Mouse (Mus musculus): ENCODE results near the gene Apod. TPM values are rescaled to one million over a fixed set of nuclear protein-coding genes. Genes with fewer than 3 reads are reported as not detected.

The Apod gene
- polyA plus RNA-seq, 1 experiment from 2014 or later: 13.5 TPM

DNA sequence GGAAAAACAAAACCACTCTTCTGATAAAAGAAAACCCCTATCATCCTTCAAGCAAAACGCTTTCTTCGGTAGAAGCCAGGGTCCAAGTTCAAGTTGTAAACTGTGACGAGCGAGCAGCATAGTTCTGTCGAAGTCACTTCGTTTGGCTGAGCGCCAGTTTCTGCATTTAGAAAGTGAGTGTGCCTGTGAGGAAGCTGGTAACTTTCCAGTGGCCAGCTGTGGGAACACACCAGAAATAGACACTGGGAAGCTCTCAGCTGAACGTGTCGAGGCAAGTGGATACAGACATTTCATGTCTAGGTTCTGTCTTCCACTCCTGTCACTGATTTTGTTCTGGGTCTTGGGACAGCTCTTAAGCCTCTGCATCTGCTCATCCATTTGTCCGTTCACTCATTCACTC is 24.3 kb downstream of the Apod start:
- DNase-seq (ENCODE audit: low spot score) (peak; percentile 29), ATAC-seq (replicated peaks; ENCODE audit: insufficient number of reproducible peaks, low FRiP score, low TSS enrichment, low read depth) (no peak)
- WGBS: 84% methylated on average over 10 of the region's 10 CpGs
- H3K9ac ChIP-seq (replicated peaks; ENCODE audit: low read length): no peak overlapping the region
- H3K4me3 ChIP-seq (ENCODE audit: low read depth, low read length): no peak overlapping the region
- H3K4me1 ChIP-seq (ENCODE audit: control insufficient read depth, insufficient read depth, low read length): no peaks in the 10 kb centered on the region
- no peaks in the 10 kb centered on the region for H3K27me3 ChIP-seq (ENCODE audit: control insufficient read depth, insufficient read depth, low read length)
- no peak overlapping the region for H3K27ac ChIP-seq (replicated peaks; ENCODE audit: low read depth, low read length)
- no peaks in the 10 kb centered on the region for H3K36me3 ChIP-seq (replicated peaks; ENCODE audit: control insufficient read depth, insufficient read depth, low read depth, low read length)
- H3K9me3 ChIP-seq (replicated peaks; ENCODE audit: control insufficient read depth, low read length): no peaks in the 10 kb centered on the region
- no peak overlapping the region for H3K4me2 ChIP-seq (ENCODE audit: low read depth, low read length)

DNA sequence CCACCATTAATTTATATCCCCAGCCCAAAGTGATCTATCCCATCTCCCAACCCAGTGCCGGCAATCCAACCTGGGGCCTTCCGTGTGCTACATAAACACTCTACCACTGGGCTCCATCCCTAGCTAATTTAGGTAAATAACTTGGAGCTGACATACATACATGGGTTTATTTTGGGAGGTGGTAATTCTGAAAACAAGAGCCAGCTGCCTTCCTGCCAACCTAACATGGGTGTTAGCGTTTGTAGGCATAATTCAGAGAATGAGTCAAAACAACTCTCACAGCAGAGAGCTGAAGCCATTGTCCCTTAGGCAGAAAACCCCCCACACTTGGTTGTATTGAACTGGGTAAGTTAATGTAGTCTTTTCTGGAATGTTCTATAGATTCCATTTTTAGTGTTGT is 26.9 kb downstream of the Apod start:
- no peak overlapping the region for H3K27ac ChIP-seq (replicated peaks; ENCODE audit: low read depth, low read length)
- H3K4me3 ChIP-seq (ENCODE audit: low read depth, low read length): no peak overlapping the region
- no peak overlapping the region for H3K9ac ChIP-seq (replicated peaks; ENCODE audit: low read length)
- H3K4me2 ChIP-seq (ENCODE audit: low read depth, low read length): no peak overlapping the region
- WGBS: 77% methylated on average over 3 of the region's 3 CpGs
- no peaks in the 10 kb centered on the region for H3K9me3 ChIP-seq (replicated peaks; ENCODE audit: control insufficient read depth, low read length)
- H3K27me3 ChIP-seq (ENCODE audit: control insufficient read depth, insufficient read depth, low read length): no peaks in the 10 kb centered on the region
- DNase-seq (ENCODE audit: low spot score) (no peak), ATAC-seq (replicated peaks; ENCODE audit: insufficient number of reproducible peaks, low FRiP score, low TSS enrichment, low read depth) (no peak)
- no peaks in the 10 kb centered on the region for H3K4me1 ChIP-seq (ENCODE audit: control insufficient read depth, insufficient read depth, low read length)
- no peaks in the 10 kb centered on the region for H3K36me3 ChIP-seq (replicated peaks; ENCODE audit: control insufficient read depth, insufficient read depth, low read depth, low read length)

DNA sequence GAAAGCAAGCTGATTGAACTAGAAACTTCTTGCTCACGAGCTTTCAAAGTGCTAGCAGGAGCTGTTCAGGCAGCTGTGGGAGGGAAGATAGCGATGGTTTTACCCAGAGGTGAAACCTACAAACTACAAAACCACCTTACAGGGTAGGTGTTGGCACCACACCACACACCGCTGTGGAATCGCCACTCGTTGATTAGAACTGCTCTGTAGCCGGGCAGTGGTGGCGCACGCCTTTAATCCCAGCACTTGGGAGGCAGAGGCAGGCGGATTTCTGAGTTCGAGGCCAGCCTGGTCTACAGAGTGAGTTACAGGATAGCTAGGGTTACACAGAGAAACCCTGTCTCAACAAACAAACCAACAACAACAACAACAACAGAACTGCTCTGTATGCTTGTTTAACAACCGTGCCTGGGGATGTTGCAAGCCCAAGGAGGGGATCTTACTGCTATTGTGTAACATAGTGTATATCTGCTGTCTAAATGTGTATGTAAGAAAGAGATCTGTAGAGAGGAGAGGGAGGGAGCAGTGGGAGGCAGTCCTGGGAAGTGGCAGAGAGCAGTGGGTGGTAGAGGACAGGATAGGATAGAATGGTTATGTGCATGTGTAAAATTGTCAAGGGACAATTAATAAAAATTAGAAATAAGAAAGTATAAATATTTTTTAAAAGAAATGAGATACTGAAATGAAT is 27.7 kb downstream of the Apod start:
- Histone ChIP-seq H3K4me1 (ENCODE audit: control insufficient read depth, insufficient read depth, low read length) (no peaks in the 10 kb centered on the region), H3K4me3 (ENCODE audit: low read depth, low read length) (no peak overlapping the region), H3K36me3 (replicated peaks; ENCODE audit: control insufficient read depth, insufficient read depth, low read depth, low read length) (no peaks in the 10 kb centered on the region), H3K9me3 (replicated peaks; ENCODE audit: control insufficient read depth, low read length) (no peaks in the 10 kb centered on the region), H3K27me3 (ENCODE audit: control insufficient read depth, insufficient read depth, low read length) (no peaks in the 10 kb centered on the region), H3K9ac (replicated peaks; ENCODE audit: low read length) (no peak overlapping the region), H3K4me2 (ENCODE audit: low read depth, low read length) (no peak overlapping the region), H3K27ac (replicated peaks; ENCODE audit: low read depth, low read length) (no peak overlapping the region)
- WGBS: 91% methylated on average over 11 of the region's 11 CpGs
- DNase-seq (ENCODE audit: low spot score): no peak
- no peak for ATAC-seq (replicated peaks; ENCODE audit: insufficient number of reproducible peaks, low FRiP score, low TSS enrichment, low read depth)

DNA sequence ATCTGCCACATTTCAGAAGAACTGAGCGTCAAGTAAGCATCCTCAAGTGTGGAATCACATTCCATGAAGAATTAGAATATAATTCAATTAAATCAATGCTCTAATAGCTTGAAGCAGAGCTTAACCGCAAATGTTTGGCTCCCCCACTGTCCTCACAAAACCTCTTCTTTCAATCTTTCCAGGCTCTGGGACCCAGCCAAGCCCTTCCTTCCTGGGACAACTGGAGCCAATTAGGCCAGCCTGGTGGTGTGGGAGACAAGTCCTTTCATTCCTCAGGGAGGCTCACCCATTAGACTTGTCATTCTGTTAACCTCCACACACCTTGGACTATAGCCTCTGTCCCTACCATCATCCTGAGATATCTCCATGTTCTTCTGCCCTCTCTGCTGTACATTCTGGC is 32.6 kb downstream of the Apod start:
- DNase-seq (ENCODE audit: low spot score) (no peak), ATAC-seq (replicated peaks; ENCODE audit: insufficient number of reproducible peaks, low FRiP score, low TSS enrichment, low read depth) (no peak)
- Histone ChIP-seq H3K36me3 (replicated peaks; ENCODE audit: control insufficient read depth, insufficient read depth, low read depth, low read length) (no peaks in the 10 kb centered on the region), H3K9ac (replicated peaks; ENCODE audit: low read length) (no peak overlapping the region), H3K9me3 (replicated peaks; ENCODE audit: control insufficient read depth, low read length) (no peaks in the 10 kb centered on the region), H3K4me2 (ENCODE audit: low read depth, low read length) (no peak overlapping the region), H3K4me3 (ENCODE audit: low read depth, low read length) (no peak overlapping the region), H3K27ac (replicated peaks; ENCODE audit: low read depth, low read length) (no peak overlapping the region), H3K4me1 (ENCODE audit: control insufficient read depth, insufficient read depth, low read length) (no peaks in the 10 kb centered on the region), H3K27me3 (ENCODE audit: control insufficient read depth, insufficient read depth, low read length) (no peaks in the 10 kb centered on the region)
- WGBS: 89% methylated on average over 2 of the region's 2 CpGs

DNA sequence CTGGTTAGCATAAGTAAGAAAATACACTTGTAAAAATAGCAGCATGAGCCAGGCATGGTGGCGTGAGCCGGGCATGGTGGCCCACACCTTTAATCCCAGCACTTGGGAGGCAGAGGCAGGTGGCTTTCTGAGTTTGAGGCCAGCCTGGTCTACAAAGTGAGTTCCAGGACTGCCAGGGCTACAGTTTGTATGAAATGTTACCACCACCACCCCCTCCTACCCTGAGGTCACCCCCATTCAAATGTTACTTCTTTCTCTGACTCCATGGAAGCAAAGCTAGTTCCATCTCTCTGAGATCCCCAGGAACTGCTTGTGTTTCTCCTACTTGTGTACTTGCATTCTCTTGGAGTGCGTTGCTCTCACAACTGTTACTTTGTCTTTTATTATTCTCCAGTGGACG is 34.4 kb downstream of the Apod start:
- no peak overlapping the region for H3K27ac ChIP-seq (replicated peaks; ENCODE audit: low read depth, low read length)
- no peak overlapping the region for H3K4me2 ChIP-seq (ENCODE audit: low read depth, low read length)
- ATAC-seq (replicated peaks; ENCODE audit: insufficient number of reproducible peaks, low FRiP score, low TSS enrichment, low read depth): no peak
- no peak overlapping the region for H3K4me3 ChIP-seq (ENCODE audit: low read depth, low read length)
- H3K27me3 ChIP-seq (ENCODE audit: control insufficient read depth, insufficient read depth, low read length): no peaks in the 10 kb centered on the region
- no peaks in the 10 kb centered on the region for H3K4me1 ChIP-seq (ENCODE audit: control insufficient read depth, insufficient read depth, low read length)
- no peaks in the 10 kb centered on the region for H3K9me3 ChIP-seq (replicated peaks; ENCODE audit: control insufficient read depth, low read length)
- H3K9ac ChIP-seq (replicated peaks; ENCODE audit: low read length): no peak overlapping the region
- H3K36me3 ChIP-seq (replicated peaks; ENCODE audit: control insufficient read depth, insufficient read depth, low read depth, low read length): no peaks in the 10 kb centered on the region
- DNase-seq (ENCODE audit: low spot score): no peak
- 86% methylated on average over 4 of the region's 4 CpGs for WGBS

DNA sequence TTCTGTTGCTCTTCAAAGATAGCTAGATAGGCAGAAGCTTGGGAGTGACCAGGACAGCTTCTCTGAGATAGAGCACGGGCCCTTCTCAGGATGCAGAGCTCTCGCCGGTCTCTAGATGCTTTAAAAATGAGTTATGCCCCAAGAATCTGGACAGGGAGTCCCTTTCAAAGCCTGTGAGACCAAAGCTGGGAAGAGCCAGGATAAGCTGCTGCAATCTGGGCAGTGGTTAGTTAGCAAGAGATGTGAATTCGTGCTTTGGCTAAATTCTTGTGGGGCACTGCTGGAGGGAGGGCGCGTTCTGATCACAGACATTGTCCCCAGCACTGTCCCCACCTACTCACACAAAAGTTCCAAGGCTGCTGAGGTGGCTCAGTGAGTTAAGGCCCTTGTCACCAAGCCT is 36.0 kb downstream of the Apod start:
- Histone ChIP-seq H3K4me3 (ENCODE audit: low read depth, low read length) (no peak overlapping the region), H3K27ac (replicated peaks; ENCODE audit: low read depth, low read length) (no peak overlapping the region), H3K4me2 (ENCODE audit: low read depth, low read length) (no peak overlapping the region), H3K4me1 (ENCODE audit: control insufficient read depth, insufficient read depth, low read length) (no peaks in the 10 kb centered on the region), H3K9ac (replicated peaks; ENCODE audit: low read length) (no peak overlapping the region), H3K9me3 (replicated peaks; ENCODE audit: control insufficient read depth, low read length) (no peaks in the 10 kb centered on the region), H3K36me3 (replicated peaks; ENCODE audit: control insufficient read depth, insufficient read depth, low read depth, low read length) (no peaks in the 10 kb centered on the region), H3K27me3 (ENCODE audit: control insufficient read depth, insufficient read depth, low read length) (no peaks in the 10 kb centered on the region)
- 79% methylated on average over 6 of the region's 6 CpGs for WGBS
- DNase-seq (ENCODE audit: low spot score) (no peak), ATAC-seq (replicated peaks; ENCODE audit: insufficient number of reproducible peaks, low FRiP score, low TSS enrichment, low read depth) (no peak)

DNA sequence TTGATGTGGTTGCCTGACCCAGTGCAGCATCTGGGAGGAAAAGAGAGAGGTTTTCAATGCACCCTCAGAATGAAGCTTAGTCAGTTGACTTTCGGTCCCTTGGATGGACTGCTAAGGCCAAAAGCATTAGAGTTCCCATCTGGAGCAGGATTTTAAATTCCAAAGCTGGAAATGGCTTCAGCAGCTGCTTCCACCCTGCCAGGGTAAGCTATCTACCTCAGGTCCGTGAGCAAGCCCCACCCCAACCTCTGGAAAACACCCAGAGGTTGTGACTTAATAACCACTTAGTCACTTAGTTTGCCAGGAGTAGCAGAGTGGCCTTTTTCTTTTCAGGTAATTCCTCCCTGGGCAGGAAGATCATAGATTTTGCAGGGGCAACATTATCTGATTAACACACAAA is 36.5 kb downstream of the Apod start:
- ATAC-seq (replicated peaks; ENCODE audit: insufficient number of reproducible peaks, low FRiP score, low TSS enrichment, low read depth) (no peak), DNase-seq (ENCODE audit: low spot score) (no peak)
- no peaks in the 10 kb centered on the region for H3K9me3 ChIP-seq (replicated peaks; ENCODE audit: control insufficient read depth, low read length)
- H3K4me1 ChIP-seq (ENCODE audit: control insufficient read depth, insufficient read depth, low read length): no peaks in the 10 kb centered on the region
- no peaks in the 10 kb centered on the region for H3K27me3 ChIP-seq (ENCODE audit: control insufficient read depth, insufficient read depth, low read length)
- H3K27ac ChIP-seq (replicated peaks; ENCODE audit: low read depth, low read length): no peak overlapping the region
- no peak overlapping the region for H3K9ac ChIP-seq (replicated peaks; ENCODE audit: low read length)
- no peak overlapping the region for H3K4me3 ChIP-seq (ENCODE audit: low read depth, low read length)
- H3K36me3 ChIP-seq (replicated peaks; ENCODE audit: control insufficient read depth, insufficient read depth, low read depth, low read length): no peaks in the 10 kb centered on the region
- 66% methylated on average over 2 of the region's 2 CpGs for WGBS
- H3K4me2 ChIP-seq (ENCODE audit: low read depth, low read length): no peak overlapping the region

DNA sequence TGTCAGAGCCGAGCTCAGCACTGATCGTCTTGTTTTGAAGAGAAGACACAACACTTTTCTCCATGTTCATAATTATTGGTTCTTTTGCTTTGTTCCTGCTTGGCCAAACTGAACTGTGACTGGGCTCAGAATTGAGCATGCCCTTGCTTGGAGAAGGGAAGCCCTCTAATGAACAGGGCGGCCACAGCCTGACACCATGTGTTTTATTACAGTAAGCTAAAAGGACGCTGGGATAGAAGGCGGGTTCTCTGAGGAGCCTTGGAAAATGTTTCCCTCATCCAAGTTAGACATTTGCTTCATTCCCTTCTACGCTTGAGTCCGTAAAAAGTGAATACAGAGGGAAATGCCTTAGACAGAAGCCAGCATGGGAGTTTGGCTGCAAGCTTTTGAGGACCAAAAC is 37.6 kb downstream of the Apod start:
- Histone ChIP-seq H3K36me3 (replicated peaks; ENCODE audit: control insufficient read depth, insufficient read depth, low read depth, low read length) (no peaks in the 10 kb centered on the region), H3K27ac (replicated peaks; ENCODE audit: low read depth, low read length) (no peak overlapping the region), H3K9ac (replicated peaks; ENCODE audit: low read length) (no peak overlapping the region), H3K4me3 (ENCODE audit: low read depth, low read length) (no peak overlapping the region), H3K4me2 (ENCODE audit: low read depth, low read length) (no peak overlapping the region), H3K27me3 (ENCODE audit: control insufficient read depth, insufficient read depth, low read length) (no peaks in the 10 kb centered on the region), H3K4me1 (ENCODE audit: control insufficient read depth, insufficient read depth, low read length) (no peaks in the 10 kb centered on the region), H3K9me3 (replicated peaks; ENCODE audit: control insufficient read depth, low read length) (no peaks in the 10 kb centered on the region)
- ATAC-seq (replicated peaks; ENCODE audit: insufficient number of reproducible peaks, low FRiP score, low TSS enrichment, low read depth): no peak
- DNase-seq (ENCODE audit: low spot score): no peak
- WGBS: 84% methylated on average over 7 of the region's 7 CpGs

Measured in embryonic facial prominence, embryonic 11.5 days (tissue).